Mouse (Mus musculus) urinary bladder, postnatal 0 days (tissue): ENCODE results near the gene Gng12. TPM values are rescaled to one million over a fixed set of nuclear protein-coding genes. Genes with fewer than 3 reads are reported as not detected.

Experiments used
- polyA plus RNA-seq: library from polyadenylated mRNA; unstranded; fragments of >200 nt; fragmentation: Nextera tagmentation; extraction: Ambion mirVana; gene quantifications from 2 replicates; pipeline ENCODE4 v1.2.1, GENCODE M21; 2015

The Gng12 gene
- polyA plus RNA-seq, result 159 and 205 TPM in 2 replicates

GRCm38 (mm10) chr6:66896119-66896920, at the start of gene Gng12:
Gene Gng12 (plus strand): TSS chr6:66896397.

DNA sequence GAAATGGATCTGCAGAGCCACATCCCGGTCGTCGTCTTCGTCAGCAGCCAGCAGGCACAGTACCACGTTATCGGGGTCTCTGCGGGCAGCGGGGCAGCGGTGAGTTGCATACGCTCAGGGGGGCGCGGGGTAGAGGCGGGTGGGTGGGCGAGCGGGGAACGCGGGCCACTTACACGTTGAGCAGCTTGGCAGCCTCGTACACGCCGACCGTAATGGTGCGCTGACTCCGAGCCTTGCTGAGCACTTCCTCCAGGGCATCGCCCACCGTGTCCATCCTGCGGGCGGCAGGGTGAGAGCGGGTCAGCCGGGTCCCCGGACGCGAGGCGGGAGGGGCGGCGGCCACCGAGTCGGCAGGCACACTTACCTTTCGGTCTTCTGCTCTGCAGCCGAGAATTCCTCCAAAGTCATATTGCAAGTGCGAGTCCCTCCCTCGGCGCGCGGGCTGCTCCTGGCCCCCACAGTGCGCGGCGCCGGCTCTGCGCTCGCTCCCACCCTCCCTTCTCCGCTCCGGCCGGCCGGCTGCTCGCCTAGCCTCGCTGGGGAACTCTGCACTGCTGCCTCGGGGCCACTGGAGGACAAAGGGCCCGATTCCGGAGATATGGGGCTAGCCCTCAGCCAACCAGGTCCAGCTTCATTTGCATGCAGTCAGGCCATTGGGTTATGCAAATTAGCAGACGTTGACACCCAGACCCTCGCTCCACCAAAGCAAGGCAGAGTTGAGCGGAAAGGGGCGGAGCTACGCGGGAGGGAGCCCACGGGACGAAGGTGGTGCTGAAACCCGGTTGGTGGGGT, 140.8 kb downstream of the Gng12 start, which contains the start of gene Gadd45a:
TSS of gene Gadd45a (minus strand) at position 621 of the 792 bp plus-strand sequence.

Other genes starting within 250 kb of the Gng12 start
- gene Vmn1r35, start 210.5 kb upstream of the Gng12 start, polyA plus RNA-seq, result not detected in 2 replicates
- gene Vmn1r36, start 177.2 kb upstream of the Gng12 start, polyA plus RNA-seq, result not detected in 2 replicates
- not detected in 2 replicates for gene Vmn1r37, start 167.0 kb upstream of the Gng12 start, polyA plus RNA-seq
- not detected in 2 replicates for gene Vmn1r38, start 113.8 kb upstream of the Gng12 start, polyA plus RNA-seq
- not detected in 2 replicates for gene Vmn1r39, start 85.8 kb upstream of the Gng12 start, polyA plus RNA-seq
- 16.0 and 18.0 TPM in 2 replicates for gene Gadd45a, start 141.1 kb downstream of the Gng12 start, polyA plus RNA-seq